Mouse (Mus musculus) megakaryocyte, embryonic 14.5 days (primary cell): ENCODE data around the gene Mei1.

ENCODE experiments used
- FLI1 ChIP-seq: IDR thresholded peaks from 2 replicates; pipeline ENCODE4 v1.6.1; 2012; ENCODE audit warnings: low read length, inconsistent platforms, mixed read lengths
- GATA1 ChIP-seq: IDR thresholded peaks from 3 replicates; pipeline ENCODE4 v1.6.1; 2012; ENCODE audit warnings: mixed read lengths, low read length, inconsistent platforms, borderline replicate concordance

- TF ChIP-seq FLI1 (no peak), GATA1 (no peak)
Measured at GRCm38 (mm10) chr15:82145408-82145807, 75.6 kb downstream of the Mei1 start.
